Mouse (Mus musculus) brain, embryonic 14.5 days (tissue): ENCODE data around the gene 5730409E04Rik. TPM values are rescaled to one million over a fixed set of nuclear protein-coding genes. Genes with fewer than 3 reads are reported as not detected.
A peak's percentile ranks its signal among the peaks of the same experiment; 100 is the strongest.

ENCODE experiments used
- DNase-seq: peaks from one replicate; pipeline ENCODE4 v3.0.0-alpha.2; 2011; ENCODE audit warnings: low read depth
- CTCF ChIP-seq: fragments of 200-500 bp; IDR thresholded peaks from 2 replicates; pipeline ENCODE4 v1.5.1; 2012; ENCODE audit warnings: inconsistent platforms, mild to moderate bottlenecking, moderate library complexity, borderline replicate concordance; ENCODE audit not compliant: insufficient read depth, insufficient read length; ENCODE audit errors: extremely low read depth
- POLR2A ChIP-seq: fragments of 200-500 bp; IDR thresholded peaks from 2 replicates; pipeline ENCODE4 v1.6.1; 2012; ENCODE audit warnings: mild to moderate bottlenecking, inconsistent platforms, borderline replicate concordance; ENCODE audit not compliant: poor library complexity, insufficient read depth, insufficient read length, severe bottlenecking; ENCODE audit errors: extremely low read depth
- polyA plus RNA-seq: library from polyadenylated mRNA; depleted of rRNA; stranded (reverse); fragments of >200 nt; gene quantifications from 2 replicates; pipeline ENCODE4 v1.2.3, GENCODE M21; 2012

Gene 5730409E04Rik
- polyA plus RNA-seq, 1 experiment = 19.2 TPM

- TF ChIP-seq CTCF = no peak
- no peak for TF ChIP-seq POLR2A
These were observed 7.2 kb upstream of the 5730409E04Rik start for GRCm38 (mm10) chr4:126602445-126602762.

GRCm38 (mm10) chr4:126604141-126604540, 5.5 kb upstream of the 5730409E04Rik start:
- DNase-seq = no peak
- TF ChIP-seq CTCF (no peak), POLR2A (no peak)

More at GRCm38 (mm10) chr4:126602445-126602762, 7.2 kb upstream of the 5730409E04Rik start:
- no peak for DNase-seq

GRCm38 (mm10) chr4:126605751-126606150, 3.9 kb upstream of the 5730409E04Rik start:
- no peak for DNase-seq
- no peak for TF ChIP-seq CTCF

GRCm38 (mm10) chr4:126611991-126612390, 2.4 kb downstream of the 5730409E04Rik start:
- no peak for DNase-seq
- TF ChIP-seq CTCF (no peak), POLR2A (no peak)

GRCm38 (mm10) chr4:126616312-126616711, 6.7 kb downstream of the 5730409E04Rik start:
- TF ChIP-seq CTCF = no peak
- TF ChIP-seq POLR2A = no peak
- no peak for DNase-seq

- no peak for TF ChIP-seq POLR2A
- TF ChIP-seq CTCF = no peak
- DNase-seq = peak; percentile 72
These were observed 10.2 kb downstream of the 5730409E04Rik start for GRCm38 (mm10) chr4:126619691-126620330.

- no peak for TF ChIP-seq CTCF
- no peak for TF ChIP-seq POLR2A
- peak; percentile 45 for DNase-seq
These were observed 10.8 kb downstream of the 5730409E04Rik start for GRCm38 (mm10) chr4:126620349-126620874.

GRCm38 (mm10) chr4:126627021-126627681, 17.5 kb downstream of the 5730409E04Rik start:
- peak; percentile 79 for DNase-seq
- TF ChIP-seq POLR2A (no peak), CTCF (peak; percentile 51; the same call in 1 of the 2 replicates)

- DNase-seq = no peak
- TF ChIP-seq CTCF = no peak
- TF ChIP-seq POLR2A = no peak
These were observed 22.3 kb downstream of the 5730409E04Rik start for GRCm38 (mm10) chr4:126631922-126632321.

- TF ChIP-seq POLR2A (no peak), CTCF (no peak)
- no peak for DNase-seq
These were observed 23.1 kb downstream of the 5730409E04Rik start for GRCm38 (mm10) chr4:126632668-126633067.

GRCm38 (mm10) chr4:126636330-126636729, 26.7 kb downstream of the 5730409E04Rik start:
- peak; percentile 16 for DNase-seq
- TF ChIP-seq POLR2A (no peak), CTCF (no peak)

- peak; percentile 43 for DNase-seq
- TF ChIP-seq CTCF (no peak), POLR2A (no peak)
These were observed 27.8 kb downstream of the 5730409E04Rik start for GRCm38 (mm10) chr4:126637446-126637845.

GRCm38 (mm10) chr4:126639339-126639738, 29.7 kb downstream of the 5730409E04Rik start:
- TF ChIP-seq CTCF = no peak
- no peak for TF ChIP-seq POLR2A

More at GRCm38 (mm10) chr4:126639339-126639738, 29.7 kb downstream of the 5730409E04Rik start:
- DNase-seq = peak; percentile 88
